Mouse (Mus musculus) lung, postnatal 0 days (tissue): ENCODE measurements around the gene Ifitm2. TPM values are rescaled to one million over a fixed set of nuclear protein-coding genes. Genes with fewer than 3 reads are reported as not detected.
A peak's percentile ranks its signal among the peaks of the same experiment; 100 is the strongest.

Experiments
- ATAC-seq: fragments of 200-750 bp; cut with Nextera tagmentation; 2 replicates; pipeline ENCODE4 v1.8.0; 2017; ENCODE audit warnings: moderate library complexity
- DNase-seq: peaks from one replicate; pipeline ENCODE4 v3.0.0-alpha.2; 2016; ENCODE audit warnings: low spot score
- H3K27ac ChIP-seq: fragments of 300-500 bp; sonication (generic); 2 replicates; pipeline ENCODE4 v1.5.1; 2014; ENCODE audit warnings: antibody characterized with exemption, mild to moderate bottlenecking, low read length, mixed read lengths
- H3K27me3 ChIP-seq: fragments of 300-500 bp; sonication (generic); replicated peaks from 2 replicates; pipeline ENCODE4 v1.6.1; 2014; ENCODE audit warnings: low read length, mixed read lengths; ENCODE audit not compliant: insufficient read depth
- H3K36me3 ChIP-seq: fragments of 300-500 bp; sonication (generic); 2 replicates; pipeline ENCODE4 v1.6.1; 2014; ENCODE audit warnings: low read length, mixed read lengths; ENCODE audit not compliant: insufficient read depth
- H3K4me1 ChIP-seq: fragments of 300-500 bp; sonication (generic); 2 replicates; pipeline ENCODE4 v1.6.1; 2014; ENCODE audit warnings: antibody characterized with exemption, low read depth, low read length, mixed read lengths; ENCODE audit not compliant: insufficient read depth
- H3K4me2 ChIP-seq: fragments of 300-500 bp; sonication (generic); replicated peaks from 2 replicates; pipeline ENCODE4 v1.6.1; 2014; ENCODE audit warnings: low read depth, mild to moderate bottlenecking, low read length, moderate library complexity, mixed read lengths
- H3K4me3 ChIP-seq: fragments of 300-500 bp; sonication (generic); 2 replicates; pipeline ENCODE4 v1.5.1; 2014; ENCODE audit warnings: low read depth, low read length
- H3K9ac ChIP-seq: fragments of 300-500 bp; sonication (generic); replicated peaks from 2 replicates; pipeline ENCODE4 v1.6.1; 2014; ENCODE audit warnings: low read depth, mild to moderate bottlenecking
- H3K9me3 ChIP-seq: fragments of 300-500 bp; sonication (generic); 2 replicates; pipeline ENCODE4 v1.6.1; 2016; ENCODE audit warnings: low read length, mixed read lengths
- CTCF ChIP-seq: IDR thresholded peaks from 2 replicates; pipeline ENCODE4 v1.5.1; 2016; ENCODE audit warnings: antibody characterized with exemption, mild to moderate bottlenecking
- EP300 ChIP-seq: IDR thresholded peaks from 2 replicates; pipeline ENCODE4 v1.6.1; 2016; ENCODE audit warnings: antibody characterized with exemption, mild to moderate bottlenecking, control low read depth
- WGBS: fragments of 180-500 bp; shearing (Covaris S2); extraction: QIAGEN DNeasy Blood & Tissue Kit; methylation state at CpG from one replicate; pipeline ENCODE4 v1.1.7; 2014; 5-methylcytosine and 5-hydroxymethylcytosine counted together
- polyA plus RNA-seq: library from polyadenylated mRNA; unstranded; fragments of >200 nt; fragmentation: Nextera tagmentation; extraction: Ambion mirVana; gene quantifications from 2 replicates; pipeline ENCODE4 v1.2.1, GENCODE M21; 2015

Ifitm2 gene
- 1,373 and 1,710 TPM in 2 replicates for polyA plus RNA-seq

DNA sequence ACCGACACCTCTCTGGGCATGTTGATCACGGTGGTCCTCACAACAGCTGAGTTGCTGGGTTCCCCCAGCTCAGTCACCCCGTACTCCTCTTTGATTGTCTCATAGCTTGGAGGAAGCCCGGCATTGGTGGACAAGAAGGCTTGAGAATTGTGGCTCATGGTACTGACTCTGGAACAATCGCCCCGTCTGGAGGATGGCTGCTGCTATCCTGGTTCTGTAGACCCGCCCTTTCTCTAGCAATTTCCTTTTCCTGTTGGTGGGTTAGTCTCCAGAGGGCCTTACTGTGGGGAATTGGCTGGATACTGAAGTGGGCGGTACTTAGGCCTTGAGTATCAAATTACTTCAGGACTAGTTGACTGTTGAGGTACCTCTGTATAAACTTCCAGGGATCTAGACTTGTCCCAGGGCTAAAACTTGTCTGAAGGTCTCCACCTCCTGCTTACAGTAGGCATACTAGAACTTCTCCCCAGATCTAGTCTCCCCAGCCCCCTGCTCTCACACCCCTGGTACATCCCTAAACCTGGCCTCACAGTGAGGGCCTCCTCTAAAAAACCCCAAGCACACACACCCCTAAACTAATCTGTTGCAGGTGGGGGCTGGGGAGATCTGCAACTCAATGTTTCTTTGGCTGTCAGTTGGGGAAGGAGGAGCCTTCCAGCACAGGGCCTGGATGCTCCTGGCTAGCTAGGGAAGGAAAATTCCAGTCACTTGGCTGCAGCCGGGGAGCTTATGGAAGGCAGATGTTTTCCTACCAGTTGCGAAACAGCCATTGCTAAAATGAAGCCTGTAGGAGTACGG lies at the start of gene Ifitm2, which contains the start of gene Gm45717:
TSS of gene Ifitm2 (minus strand) at position 230 of the 798 bp plus-strand sequence.
TSS of gene Gm45717 (minus strand) at position 180 of the 798 bp plus-strand sequence.
- Histone ChIP-seq H3K4me1 (peaks cover 8% of the 10 kb centered on the region; the same call in 1 of the 2 replicates), H3K4me2 (peak within 1 kb of the TSS; percentile 66), H3K9me3 (no peaks in the 10 kb centered on the region), H3K4me3 (peak within 1 kb of the TSS; percentile 62), H3K9ac (peak within 1 kb of the TSS; percentile 60), H3K27me3 (no peaks in the 10 kb centered on the region), H3K36me3 (no peaks in the 10 kb centered on the region), H3K27ac (peak within 1 kb of the TSS; percentile 83)
- 5% methylated on average over 11 of the region's 11 CpGs for WGBS
- ATAC-seq (peak; percentile 90), DNase-seq (peak; percentile 97)
- TF ChIP-seq CTCF (peak; percentile 13; the same call in 1 of the 2 replicates), EP300 (peak; percentile 65)

DNA sequence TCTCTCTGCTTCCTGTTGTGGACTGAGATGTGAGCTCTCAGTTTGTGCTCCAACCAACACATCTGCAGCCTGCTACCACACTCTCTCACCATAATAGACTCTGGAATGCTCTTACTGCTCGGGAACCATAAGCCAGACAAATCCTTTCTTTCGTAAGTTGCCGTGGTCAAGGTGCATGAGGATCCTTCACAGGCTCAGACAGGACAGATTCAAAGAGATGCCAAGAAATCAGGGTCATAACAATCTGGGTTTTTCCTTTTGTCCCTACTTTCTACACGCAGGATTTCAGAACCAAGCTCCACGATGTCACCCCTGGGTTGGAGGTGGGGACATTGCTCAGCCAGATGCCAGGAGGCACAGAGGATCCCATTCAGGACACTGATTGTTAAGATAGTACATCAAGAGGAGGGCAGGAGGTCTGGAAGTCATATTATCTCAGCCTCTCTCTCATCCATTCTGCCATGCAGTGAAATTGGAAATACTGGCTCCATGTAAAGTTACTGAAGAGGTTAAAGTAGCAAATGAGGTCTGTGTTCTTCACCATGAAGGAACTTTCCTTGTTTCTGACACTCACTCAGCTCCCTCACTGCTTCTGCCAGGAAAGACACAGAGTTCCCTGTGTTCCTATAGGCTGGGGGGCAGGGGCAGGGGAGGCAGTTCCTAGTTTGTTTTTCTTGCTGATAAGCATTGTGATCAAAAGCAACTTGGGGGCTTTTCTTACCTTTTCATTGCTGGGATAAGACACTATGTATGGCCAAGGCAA lies 47.6 kb upstream of the Ifitm2 start:
- H3K4me1 ChIP-seq, result no peaks in the 10 kb centered on the region
- H3K27ac ChIP-seq, result peak overlapping the region; percentile 51; the same call in 1 of the 2 replicates
- TF ChIP-seq EP300, result peak; percentile 64
- no peak for TF ChIP-seq CTCF
- DNase-seq (peak; percentile 67), ATAC-seq (no peak)
- no peak overlapping the region for H3K9ac ChIP-seq
- H3K4me3 ChIP-seq, result no peak overlapping the region
- no peaks in the 10 kb centered on the region for H3K9me3 ChIP-seq
- H3K27me3 ChIP-seq, result no peaks in the 10 kb centered on the region
- WGBS, result 63% methylated on average over 5 of the region's 5 CpGs
- no peak overlapping the region for H3K4me2 ChIP-seq
- H3K36me3 ChIP-seq, result no peaks in the 10 kb centered on the region

DNA sequence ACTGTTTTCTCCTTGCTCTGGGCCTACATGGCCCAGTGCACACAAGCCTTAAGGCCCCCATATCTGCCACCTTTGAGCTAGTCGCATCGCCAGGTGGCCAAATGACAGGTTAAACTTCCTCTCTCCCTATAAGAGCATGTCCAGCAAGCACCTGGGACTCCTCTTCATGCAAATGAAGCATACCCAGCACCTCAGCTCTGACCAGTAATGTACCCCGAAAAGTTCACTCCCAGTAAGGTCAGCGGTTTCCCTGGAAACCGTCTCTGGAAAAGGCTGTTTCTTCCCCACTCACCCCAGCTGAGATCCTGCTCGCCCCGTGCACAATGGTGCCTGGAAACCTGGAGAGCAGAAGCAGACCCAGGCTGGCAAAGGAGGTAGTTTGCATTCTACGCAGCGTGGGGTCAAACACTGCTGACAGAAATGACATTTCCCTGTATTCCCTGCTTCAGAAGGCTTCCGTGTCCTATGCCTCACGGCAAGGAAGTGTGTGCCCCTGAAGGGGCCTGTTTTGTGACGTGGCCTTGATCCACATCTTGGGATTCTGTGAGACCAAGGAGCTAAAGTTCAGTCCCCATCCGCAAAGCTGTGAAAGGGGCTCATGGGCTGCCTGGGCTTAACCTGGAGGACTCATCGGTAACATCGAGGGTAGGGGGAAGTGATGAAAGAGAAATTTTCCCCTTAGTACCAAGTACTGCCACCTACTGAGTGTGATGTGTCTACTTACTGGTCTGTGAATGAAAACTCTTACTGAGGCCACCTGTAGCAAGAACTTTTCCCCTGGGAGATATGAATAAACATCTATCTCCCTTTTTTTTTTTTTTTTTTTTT lies 45.3 kb upstream of the Ifitm2 start:
- Histone ChIP-seq H3K27me3 (no peaks in the 10 kb centered on the region), H3K36me3 (no peaks in the 10 kb centered on the region), H3K4me1 (no peaks in the 10 kb centered on the region), H3K27ac (no peak overlapping the region), H3K4me3 (no peak overlapping the region), H3K9ac (no peak overlapping the region), H3K9me3 (no peaks in the 10 kb centered on the region), H3K4me2 (no peak overlapping the region)
- WGBS, result 72% methylated on average over 15 of the region's 15 CpGs
- TF ChIP-seq EP300 (no peak), CTCF (no peak)
- DNase-seq (no peak), ATAC-seq (no peak)

DNA sequence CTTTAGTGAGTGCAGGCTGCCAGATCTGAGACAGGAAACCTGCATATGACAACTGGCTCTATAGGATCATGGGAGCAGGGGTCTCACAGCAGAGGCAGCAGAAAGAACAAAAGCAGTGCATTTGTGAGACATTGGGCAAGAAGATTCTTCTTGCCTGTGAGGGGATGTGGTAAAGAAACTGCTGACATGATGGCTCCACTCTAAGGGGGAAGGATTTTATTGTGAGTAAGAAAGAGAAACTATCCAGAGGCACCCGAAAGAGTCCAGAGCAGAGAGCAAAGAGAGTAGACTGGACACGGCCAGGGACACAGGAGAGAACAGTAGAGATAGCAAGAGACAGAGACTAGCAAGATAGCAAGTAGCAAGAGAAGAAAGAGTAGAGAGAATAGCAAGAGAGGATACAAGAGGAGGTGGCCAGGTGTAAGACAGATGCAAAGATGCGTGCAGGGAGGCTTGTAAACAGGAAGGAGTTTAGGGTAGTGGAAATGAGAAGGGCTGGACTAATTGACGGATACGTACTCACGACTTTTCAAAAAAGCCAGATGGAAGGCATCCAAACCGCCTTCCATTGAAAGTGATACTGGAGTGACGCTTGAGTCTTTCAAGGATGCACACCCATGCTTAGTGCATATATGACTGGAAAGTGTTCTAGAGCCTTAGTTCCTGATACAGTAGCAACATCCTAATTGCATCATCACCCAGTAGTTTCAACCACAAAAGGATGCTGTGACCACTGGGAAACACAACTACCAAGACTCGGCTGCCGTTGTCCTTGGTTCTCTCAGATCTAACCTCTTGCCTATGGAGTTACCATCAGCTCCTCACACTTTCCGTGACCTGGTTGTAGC lies 43.3 kb upstream of the Ifitm2 start:
- no peak for TF ChIP-seq EP300
- no peak for TF ChIP-seq CTCF
- Histone ChIP-seq H3K4me1 (no peaks in the 10 kb centered on the region), H3K4me2 (no peak overlapping the region), H3K36me3 (no peaks in the 10 kb centered on the region), H3K27ac (peak overlapping the region; percentile 43), H3K27me3 (no peaks in the 10 kb centered on the region), H3K9me3 (no peaks in the 10 kb centered on the region), H3K9ac (no peak overlapping the region), H3K4me3 (no peak overlapping the region)
- DNase-seq (peak; percentile 67), ATAC-seq (peak; percentile 41; the same call in 1 of the 2 replicates)
- 64% methylated on average over 11 of the region's 11 CpGs for WGBS

DNA sequence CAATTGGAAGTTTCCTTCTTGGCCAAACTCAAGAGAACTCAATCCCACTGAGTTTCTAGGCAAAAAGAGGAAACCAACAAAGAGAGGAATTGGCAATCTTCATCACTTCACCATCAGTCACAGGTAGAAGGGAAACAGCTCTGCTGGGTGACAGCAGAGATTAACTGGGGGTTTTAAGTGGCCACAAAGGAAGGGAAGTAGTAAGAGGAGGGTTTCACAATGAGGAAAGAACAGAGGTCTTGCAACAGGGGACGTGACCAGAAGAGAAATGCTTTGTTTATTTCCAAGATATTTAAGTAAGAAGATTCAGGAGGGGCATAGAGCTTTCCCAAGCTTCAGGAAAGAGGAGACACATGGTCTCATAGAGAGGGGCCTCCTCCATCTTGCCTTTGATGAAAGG lies 42.0 kb upstream of the Ifitm2 start:
- no peak for TF ChIP-seq CTCF
- TF ChIP-seq EP300, result peak; percentile 48
- ATAC-seq, result peak; percentile 43
- Histone ChIP-seq H3K4me2 (no peak overlapping the region), H3K27me3 (no peaks in the 10 kb centered on the region), H3K9ac (no peak overlapping the region), H3K36me3 (no peaks in the 10 kb centered on the region), H3K9me3 (no peaks in the 10 kb centered on the region), H3K4me3 (no peak overlapping the region), H3K27ac (0 out of 2 replicates have a peak overlapping the region, but pooled peaks have one; percentile 0), H3K4me1 (no peaks in the 10 kb centered on the region)
- 23% methylated on average over 1 of the region's 1 CpGs for WGBS
- peak; percentile 85 for DNase-seq
